Mouse (Mus musculus) small intestine, adult 2 months (tissue): ENCODE measurements around the gene Tcf12.

Experiments
- CTCF ChIP-seq: fragments of 200-500 bp; IDR thresholded peaks from 2 replicates; pipeline ENCODE4 v1.5.1; 2012; ENCODE audit warnings: low read depth, mild to moderate bottlenecking, control low read depth, inconsistent platforms, low read length, moderate library complexity, mixed read lengths; ENCODE audit not compliant: insufficient replicate concordance, insufficient read length; ENCODE audit errors: extremely low read depth
- POLR2A ChIP-seq: fragments of 200-500 bp; IDR thresholded peaks from 2 replicates; pipeline ENCODE4 v1.6.1; 2012; ENCODE audit warnings: low read depth, mild to moderate bottlenecking, control low read depth, inconsistent platforms, low read length, moderate library complexity

DNA sequence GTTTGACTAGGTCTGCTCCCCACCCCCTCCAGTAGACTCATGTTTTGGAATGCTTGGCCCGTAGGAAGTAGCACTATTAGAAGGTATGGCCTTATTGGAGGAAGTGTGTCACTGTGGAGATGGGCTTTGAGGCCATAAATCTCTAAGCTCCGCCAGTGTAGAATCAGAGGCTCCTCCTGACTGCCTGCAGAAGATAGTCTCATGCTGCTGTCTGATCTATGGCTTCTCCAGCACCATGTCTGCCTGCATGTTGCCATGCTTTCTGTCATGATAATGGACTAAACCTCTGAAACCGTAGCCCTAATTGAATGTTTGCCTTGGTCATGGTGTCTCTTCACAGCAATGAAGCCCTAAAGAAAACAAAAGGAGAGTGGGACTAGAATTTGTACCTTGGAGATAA, 26.7 kb downstream of the Tcf12 start:
- TF ChIP-seq CTCF (no peak), POLR2A (no peak)
